Mouse (Mus musculus) ovary, adult 18-20 months (tissue): ENCODE measurements around the gene Setd6.
A peak's percentile ranks its signal among the peaks of the same experiment; 100 is the strongest.

ENCODE experiments used
- DNase-seq: peaks from one replicate; pipeline ENCODE4 v3.0.0; 2022; ENCODE audit warnings: low spot score, mixed read lengths

The Setd6 gene

DNA sequence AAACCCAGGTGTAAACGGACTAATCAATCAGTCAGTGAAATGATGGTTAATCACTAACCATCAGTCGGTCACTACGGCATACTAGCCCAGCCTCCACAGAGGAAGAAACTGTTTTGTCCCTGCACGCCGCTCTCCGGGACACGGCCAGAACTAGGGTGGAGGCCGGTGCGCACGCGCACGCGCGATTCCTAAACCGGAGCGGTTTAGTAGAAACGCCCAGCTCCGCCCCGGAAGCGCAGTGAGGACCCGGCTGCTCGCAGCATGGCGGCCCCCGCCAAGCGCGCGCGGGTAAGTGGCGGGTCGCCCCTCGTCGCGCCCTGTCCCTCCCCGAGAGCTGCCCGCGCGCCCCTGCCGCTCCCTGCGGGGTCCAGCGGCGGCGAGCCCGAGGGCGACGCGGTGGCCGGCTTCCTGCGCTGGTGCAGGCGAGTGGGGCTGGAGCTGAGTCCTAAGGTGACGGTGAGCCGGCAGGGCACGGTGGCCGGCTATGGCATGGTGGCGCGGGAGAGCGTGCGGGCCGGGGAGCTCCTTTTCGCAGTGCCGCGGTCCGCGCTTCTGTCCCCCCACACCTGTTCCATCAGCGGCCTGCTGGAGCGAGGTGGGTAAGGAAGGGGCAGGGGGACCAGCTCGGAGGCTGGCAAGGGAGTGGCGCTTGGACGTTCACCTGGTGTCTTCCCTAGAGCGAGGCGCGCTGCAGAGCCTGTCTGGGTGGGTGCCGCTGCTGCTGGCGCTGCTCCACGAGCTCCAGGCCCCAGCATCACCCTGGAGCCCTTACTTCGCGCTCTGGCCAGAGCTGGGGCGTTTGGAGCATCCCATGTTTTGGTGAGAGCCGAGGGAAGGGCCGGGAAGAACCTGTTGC is at the start of gene Setd6:
Gene Setd6 (plus strand): TSS at position 206 of the 856 bp plus-strand sequence.
- DNase-seq: peak; percentile 77

DNA sequence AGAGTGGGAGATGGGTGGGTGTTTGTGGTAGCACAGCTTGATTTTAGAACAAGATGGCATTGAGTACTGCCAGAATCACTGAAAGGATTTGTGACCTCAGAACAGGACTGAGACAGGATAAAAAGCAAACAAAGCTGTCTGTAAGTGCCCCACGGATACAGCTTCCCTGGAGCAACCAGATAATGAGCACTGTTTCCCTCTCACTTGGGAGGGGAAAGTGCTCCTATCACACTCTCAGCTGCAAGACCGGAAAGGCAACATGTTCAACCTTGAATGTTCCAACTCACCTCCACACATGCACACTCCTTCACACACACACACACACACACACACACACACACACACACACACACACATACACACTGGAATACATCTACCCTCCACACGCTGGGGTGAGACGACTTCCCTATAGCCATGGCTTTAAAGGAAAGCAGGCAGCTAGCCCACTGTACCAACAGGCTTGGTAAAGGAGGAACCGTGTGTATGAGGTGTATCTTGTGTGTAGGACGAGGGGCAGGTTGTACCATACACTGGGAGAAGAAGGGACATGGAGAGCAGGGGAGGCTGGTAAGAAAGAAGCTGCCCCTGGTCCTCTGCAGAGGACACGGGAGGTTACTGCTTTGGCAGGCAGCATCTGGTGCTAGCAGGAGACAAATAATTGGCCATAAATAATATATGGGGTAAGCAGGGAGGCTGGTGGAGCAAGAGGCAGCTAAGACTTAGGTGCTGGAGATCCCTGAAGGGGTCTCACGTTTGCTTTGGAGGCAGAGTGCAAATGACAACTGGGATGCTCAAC is 47.3 kb upstream of the Setd6 start:
- DNase-seq: no peak

DNA sequence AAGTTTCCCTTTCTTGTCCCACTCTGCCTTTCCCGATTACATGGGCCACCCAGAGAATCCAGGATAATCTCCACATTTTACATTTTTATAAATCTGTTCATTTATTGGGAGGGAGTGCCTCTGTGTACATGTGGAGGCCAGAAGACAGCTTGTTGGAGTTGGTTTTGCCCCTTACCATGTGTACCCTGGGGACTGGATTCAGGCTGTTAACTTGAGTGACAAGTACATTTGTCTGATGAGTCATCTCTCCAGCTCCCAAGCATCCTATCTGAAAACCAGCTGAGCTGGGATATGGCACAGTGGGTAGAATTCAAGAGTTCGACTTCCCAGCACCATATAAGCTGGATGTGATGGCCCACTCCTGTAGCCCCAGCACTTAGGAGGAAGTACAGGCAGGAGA is 45.7 kb upstream of the Setd6 start:
- no peak for DNase-seq

DNA sequence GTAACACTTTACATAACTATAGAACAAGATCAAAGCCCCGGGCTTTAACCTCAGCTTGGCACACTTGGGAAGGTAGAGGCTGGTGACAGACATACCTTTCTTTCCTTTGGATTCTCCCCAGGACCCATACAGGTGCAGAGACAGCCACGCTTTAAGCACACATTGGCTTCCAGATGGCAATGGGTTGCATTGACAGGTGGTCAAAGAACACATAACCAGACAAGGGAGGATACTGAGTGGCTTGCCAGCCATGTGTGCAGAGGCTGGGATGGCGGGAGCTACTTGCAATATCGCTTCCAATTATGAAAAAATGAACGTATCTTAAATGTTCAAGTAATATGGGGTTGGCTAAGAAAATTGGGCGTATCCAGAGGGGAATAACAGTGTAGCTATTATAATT is 43.8 kb upstream of the Setd6 start:
- DNase-seq: no peak

DNA sequence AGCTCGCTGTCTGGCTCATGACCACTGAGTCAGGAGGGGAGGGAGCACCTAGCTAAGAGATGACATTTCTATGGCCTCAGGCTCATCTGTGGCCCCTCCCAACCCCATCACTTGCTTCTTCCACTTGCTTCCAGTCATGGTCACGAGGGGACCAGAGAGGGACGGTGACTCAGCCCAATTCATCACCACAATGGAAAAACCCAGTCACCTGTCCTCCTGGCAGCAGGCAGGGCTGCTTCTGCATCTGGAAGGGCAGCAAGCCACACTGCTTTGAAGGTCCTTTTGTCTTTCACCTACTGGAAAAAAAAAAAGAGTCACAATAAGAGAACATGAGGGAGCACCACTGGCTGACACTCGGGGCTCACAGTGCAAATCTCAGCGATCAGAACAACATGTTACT is 42.9 kb upstream of the Setd6 start:
- no peak for DNase-seq

DNA sequence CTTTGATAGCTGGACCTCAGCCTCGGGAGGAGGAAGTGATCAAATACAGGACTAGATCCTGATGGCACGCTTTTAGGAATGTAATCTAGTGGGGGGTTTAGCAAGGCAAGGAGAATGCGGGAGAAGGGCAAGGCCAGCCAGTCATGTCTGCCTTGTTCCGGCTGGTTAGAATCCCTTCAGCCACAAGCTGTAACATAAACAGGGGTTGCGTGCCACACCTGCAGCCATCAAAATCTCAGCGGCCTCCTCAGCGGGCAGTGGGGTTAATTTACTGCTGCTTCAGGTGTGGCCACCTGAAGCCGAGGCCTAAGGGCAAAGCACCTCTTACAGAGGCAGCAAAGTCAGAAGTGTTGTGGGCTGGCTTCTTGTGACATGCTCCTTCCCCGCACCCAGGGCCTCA is 39.0 kb upstream of the Setd6 start, which contains the start of gene Ndrg4:
Gene Ndrg4 (plus strand): TSS at position 350 of the 400 bp plus-strand sequence.
- no peak for DNase-seq

DNA sequence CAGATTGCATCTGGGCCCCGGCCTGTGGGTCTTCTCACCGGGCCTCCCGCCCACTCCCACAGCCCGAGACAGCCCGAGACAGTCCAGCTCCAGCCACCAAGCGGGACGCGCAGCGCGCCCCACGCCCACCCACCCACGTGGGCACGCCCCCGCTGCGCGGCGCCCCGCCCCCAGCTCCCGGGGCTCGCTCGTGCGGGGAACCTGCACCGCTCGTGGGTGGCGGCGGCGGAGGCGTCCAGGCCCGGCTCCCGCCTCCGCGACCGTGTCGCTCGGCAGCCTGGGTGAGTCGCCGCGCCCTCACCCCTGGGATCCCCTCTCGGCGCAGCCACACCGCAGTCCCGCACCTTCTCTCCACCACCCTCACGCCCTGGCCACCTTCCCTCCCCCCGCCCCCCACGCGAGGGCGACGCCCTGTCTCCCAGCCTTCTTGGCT is 38.1 kb upstream of the Setd6 start:
- DNase-seq: no peak

DNA sequence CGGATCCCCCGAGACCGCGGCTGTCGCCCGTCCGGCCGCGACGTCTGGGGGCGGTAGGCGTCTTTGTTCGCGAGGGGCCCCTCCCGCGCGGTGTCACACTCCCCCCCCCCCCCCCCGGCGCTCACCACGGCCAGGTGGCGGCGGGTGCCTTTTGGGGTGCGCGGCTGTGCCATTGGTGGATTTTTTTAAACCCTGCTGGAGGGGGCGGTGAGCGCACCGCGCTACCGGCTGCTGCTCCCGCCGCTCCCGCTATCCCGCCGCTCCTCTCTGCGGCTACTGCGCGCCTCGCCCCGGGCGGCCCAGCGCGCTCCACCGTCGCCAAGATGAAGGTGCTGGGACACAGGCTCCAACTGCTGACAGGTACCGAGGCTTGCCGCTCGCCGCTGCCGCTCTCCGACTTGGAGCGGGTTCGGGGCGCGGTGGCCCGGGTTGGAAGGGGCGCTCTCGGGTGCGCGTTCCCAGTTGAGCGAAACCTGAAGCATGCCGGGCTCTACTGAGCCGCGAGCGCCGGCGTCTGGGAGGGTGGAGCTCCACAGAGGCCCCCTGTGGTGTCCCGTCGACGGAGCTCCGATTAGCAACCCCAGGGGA is 37.6 kb upstream of the Setd6 start:
- DNase-seq: no peak

DNA sequence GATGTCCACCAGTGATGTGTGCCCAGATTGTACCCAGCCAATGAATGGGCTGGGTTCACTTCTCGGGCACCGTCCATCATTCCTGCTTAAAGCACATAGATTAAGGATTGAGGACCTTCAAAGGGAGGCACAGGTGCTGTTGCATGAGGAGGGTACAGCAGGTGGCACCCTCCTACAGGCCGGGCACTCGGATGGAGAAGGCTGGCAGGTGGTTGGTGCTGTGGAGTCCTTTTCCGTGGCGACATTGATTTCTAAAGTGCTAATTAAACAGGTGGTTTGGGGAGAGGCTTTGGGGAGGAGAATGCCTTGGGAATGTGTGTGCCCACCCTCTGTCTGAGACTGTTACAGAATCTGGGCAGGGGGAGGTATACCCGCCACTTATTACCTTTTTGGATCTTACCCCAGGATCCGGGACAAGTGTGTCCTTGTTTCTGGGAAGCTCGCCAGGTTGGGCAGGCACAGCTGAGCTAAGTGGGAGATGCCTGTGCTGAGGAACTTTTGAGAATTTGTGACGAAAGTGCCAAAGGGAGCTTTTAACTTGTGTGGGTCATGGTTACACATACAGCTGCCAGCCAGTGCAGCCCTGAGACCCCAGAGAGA is 27.5 kb upstream of the Setd6 start:
- DNase-seq: no peak

DNA sequence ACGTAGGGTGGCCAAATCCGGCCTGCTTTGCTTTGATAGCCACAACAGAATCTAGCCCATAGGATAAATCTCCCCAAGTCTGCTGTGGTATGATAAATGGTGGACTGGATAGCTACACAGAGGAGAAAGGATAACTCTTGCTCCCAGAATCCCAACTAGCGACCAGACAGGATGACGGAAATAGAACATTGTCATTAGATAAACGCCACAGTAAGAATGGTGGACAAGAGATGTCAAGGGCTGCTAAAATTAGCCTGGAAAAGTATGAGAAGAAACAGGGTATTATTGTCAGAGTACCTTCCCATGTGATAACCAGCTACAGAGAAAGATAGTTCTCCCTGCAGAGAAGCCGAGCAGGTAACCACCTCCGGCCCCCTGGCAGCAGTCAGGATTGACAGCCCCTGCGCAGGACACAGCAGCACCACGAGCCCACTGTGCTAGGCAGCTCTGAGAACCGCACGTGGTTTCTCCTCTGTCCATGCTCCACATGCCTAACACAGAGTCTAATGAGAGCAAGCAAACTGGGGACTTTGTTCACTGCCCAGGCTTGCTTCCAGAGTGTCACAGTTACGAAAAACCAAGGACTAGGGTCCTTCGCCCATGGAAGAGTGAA is 24.6 kb upstream of the Setd6 start:
- DNase-seq: no peak

DNA sequence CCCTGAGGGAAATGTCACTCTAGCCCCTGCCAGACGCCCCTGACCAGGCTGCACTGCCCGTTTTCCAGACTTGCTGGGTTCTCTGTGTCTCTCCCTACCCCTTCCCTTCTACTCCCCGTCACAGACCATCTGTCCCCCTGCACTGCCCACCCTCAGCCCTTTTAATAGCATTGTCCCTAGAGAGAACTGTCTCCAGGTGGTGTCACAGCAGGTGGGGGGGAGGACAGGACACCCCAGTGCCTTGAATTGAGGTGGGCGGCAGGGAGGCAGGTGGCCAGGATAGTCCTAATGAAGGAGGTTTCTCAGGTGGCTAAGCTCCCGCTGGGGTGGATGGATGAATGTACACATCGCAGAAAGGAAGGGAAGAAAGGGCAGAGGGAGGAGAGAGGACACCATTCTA is 21.1 kb upstream of the Setd6 start:
- DNase-seq: no peak

DNA sequence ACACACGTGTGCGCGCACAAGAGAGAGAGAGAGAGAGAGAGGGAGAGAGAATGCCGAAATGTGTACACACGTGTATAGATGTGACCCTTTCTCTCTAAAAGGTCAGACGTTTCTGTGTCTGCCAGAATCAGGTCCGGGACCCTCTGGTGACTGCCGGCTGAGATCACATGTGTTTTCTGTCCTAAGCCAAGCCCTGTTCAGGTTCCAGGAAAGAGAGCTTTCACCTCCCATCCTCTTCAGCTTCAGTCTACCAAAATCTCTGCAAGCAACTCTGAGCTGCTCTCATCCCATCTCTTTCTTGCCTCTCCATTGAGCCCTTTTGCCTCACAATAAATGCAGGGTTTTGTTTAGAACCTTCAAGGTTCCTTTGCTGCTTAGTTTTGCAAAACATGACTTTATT is 19.0 kb upstream of the Setd6 start:
- DNase-seq: no peak

DNA sequence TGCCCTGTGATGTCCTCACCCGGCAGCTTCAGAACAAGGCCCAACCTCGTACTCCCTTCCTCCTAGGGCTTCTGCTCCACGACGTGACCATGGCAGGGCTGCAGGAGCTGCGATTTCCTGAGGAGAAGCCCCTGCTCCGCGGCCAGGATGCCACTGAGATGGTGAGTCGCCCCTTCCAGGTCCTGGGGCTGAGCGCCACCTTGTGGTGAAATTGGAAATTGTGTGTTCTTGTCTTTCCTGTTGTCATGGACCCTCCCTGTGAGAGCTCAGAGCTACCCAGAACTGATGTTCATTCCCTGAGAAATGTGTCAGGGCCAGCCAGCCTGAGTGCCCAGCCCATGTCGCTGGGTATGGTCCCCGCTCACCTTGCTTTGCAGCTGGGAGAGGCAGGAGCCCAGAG is 18.6 kb upstream of the Setd6 start:
- peak; percentile 45 for DNase-seq

DNA sequence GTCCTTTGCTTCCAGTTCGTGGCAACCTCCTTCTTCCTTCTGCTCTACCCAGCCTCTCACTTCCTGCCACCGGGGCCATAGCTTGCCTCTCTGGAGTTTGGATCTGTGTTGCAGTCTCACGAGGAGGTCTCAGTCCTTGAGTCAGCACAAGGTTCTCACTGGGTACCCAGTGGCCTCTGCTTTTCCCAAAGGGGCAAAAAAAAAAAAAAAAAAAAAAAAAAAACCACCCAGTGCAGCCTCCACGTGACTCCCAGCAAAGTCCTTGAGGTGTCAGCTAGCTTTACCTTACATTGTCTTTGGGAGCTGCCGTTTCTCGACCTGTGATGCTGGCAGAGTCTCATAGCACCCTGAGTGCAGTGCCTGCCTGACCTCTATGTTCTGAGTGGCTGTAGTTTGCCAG is 17.5 kb upstream of the Setd6 start:
- no peak for DNase-seq

DNA sequence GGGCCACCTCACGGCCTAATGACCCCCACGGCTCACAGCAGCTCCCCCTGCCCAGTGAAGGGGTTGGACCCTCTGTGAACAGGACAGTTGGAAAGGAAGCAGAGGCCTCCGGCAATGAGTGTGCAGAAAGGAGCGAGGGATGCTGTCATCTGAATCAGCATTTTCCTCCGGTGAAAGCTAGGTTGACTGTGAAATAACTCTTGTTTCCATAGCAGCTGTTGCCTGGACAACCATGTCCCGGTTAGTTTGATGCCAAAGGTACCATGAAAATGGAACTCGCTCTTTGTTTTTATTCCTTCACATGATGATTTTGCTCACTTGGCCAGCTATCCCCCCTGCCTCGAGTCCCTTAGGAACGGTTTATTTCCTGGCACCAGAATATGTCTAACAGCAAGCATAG is 15.4 kb upstream of the Setd6 start:
- DNase-seq: no peak

DNA sequence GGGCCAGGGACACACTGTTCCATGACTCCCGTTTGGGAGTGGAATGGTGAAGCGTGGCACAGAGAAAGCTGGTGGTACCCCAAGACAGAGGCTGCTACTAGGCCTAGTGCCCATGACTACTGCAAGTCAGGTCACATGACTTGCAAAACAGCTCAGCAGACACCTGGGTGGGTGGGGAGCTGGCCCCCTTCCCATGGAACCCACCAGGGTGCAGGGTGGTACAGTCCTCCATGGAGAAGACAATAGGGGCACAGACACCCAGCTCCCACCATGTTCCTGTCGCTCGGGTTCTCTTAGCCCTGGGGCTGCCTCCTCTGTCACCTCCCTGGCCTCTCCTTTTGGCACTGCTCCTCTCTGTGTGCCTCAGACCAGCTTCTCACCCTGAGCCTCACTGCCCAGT is 13.9 kb upstream of the Setd6 start:
- DNase-seq: no peak

DNA sequence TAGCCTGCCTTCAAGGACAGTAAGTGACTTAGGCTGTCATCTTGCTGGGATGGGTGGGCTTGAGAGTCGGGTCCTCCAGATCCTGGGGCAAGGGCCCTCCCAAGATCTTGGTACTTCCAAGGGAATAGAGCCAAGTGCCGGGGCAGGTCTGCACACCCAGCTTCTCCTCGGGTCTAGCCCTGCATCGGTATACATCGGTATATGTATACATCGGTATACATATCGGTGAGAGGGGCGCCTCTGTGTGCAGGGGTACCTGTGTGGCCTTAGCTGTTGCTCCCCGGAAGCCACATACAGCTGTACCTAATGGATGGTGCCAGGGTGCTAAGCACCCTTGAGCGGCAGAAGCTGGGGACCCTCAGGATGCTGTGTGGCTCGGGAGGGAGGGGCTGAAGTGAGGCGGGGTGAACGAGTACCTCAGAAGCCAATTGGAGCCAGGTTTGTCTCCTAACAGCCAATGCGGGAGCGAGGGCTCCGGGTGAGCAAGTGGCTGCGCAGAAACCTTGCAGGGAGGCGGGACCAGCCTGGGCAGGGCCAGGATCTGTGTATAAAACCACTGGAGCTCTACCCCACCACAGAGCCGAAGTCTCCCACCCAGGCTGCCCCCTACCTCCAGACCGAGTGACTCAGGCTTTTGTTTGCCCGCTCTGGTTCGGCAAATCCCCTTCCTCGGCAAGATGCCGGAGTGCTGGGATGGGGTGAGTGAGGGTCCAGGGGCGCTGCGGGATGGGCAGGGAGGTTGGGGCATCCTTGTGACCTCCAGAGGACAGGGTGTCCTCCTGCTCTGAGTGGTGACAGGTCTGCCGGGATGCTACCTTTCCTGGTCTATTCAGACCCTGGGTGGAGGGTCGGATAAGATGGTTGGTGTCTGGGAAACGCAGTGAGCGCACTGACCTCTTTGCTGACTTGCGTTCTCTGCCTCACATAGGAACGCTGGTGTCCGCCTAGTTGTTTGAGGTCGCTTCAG is 12.9 kb upstream of the Setd6 start:
- DNase-seq: peak; percentile 75

DNA sequence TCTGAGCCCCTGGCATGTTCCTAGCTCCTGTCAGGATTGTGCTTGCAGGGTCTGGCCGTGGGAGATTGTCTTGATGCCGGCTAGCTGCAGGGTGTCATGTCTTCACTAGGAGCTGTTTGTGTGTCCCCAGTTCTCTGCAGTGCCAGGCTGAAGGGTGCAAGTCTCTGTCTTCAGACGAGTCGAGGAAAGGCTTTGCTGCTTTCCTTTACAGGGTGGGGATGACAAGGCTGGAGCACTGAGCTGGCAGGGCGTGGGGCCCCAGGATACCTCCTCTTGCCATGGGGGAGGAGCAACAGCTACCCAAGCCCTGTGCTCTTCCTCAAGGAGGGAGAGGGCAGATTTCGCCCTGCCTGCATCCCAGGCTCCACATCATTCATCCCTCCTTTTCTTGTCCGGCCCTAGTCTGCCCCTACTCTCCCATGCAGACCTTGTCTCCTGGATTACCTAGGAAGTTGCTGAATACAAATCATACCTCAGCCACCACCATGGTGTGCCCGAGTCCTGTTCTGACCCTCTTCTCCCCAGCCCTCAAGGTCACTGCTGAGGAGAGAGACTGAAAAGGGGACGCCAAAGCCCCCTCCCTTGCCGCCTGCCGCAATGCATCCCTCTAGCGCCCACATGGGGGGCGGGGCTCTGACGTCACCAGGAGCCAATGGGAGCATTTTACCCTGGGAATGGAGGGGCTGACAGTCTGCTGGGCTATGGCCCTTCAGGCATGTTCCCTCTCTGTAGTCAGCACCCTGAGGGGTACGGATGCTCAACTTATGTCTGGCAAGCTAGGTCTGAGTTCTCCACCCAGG is 12.0 kb upstream of the Setd6 start:
- DNase-seq: no peak

DNA sequence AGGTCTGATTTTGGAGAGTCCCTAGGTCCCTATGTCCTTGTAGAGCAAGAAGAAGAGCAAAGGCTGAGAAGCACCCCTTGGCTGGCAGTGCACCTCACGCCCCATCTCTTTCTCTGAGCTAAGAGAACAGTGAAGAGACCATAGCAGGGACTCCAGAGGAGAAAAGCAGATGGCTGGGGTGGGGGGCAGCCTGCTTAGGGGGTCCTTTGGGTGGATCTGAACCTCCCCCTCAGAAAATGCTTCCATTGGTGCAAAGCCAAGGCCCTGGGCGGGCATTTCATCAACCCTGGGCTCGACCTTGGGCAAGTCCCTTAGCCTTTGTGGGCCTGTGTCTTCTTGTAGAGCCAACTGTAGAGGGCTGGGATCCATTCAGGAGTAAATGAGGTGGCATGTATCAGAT is 11.1 kb upstream of the Setd6 start:
- DNase-seq: no peak

DNA sequence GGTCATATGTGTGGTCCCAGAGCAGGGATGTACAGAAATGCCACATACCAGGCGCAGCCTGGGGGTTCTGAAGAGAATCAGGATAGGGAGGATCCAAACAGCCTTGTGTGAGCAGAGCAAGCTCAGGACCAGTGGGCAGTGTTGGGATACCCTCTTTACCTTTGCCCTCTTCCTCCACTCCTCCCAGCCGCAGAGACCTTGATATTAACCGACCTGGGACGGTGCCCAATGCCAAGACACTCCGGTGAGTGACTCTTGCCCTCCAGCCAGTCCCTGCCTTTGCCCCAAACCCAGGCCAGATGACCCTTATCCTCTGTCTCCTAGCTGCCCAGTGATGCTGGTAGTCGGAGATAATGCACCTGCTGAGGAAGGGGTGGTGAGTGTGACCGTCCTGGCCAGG is 6.1 kb upstream of the Setd6 start:
- no peak for DNase-seq
